Mouse (Mus musculus): Measurements from ENCODE around the gene Tsc22d1. TPM values are rescaled to one million over a fixed set of nuclear protein-coding genes. Genes with fewer than 3 reads are reported as not detected.
A peak's percentile ranks its signal among the peaks of the same experiment; 100 is the strongest.

Tsc22d1 gene
- polyA plus RNA-seq, 1 experiment from 2014 or later: 645 TPM

DNA sequence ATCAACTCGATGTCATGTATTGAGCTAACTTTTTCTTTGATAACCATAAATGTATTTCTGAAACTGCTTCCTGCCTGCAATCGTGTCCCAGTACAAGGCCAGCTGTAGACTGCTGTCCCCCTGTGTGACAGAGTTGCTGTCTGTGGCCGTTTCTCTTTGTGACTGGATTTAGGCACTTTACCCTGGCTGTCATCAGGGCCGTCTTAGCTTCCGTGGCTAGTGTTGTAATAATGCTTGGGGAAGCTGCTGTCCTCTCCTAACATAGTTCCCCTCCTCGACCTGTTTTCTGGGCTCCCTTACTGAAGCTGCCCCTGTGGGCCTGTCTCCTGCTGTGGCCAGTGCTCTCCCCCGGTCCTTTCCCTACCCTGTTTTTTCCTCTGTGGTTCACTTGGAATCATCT, 83.4 kb downstream of the Tsc22d1 start:
- Histone ChIP-seq H3K9me3 (ENCODE audit: low read depth, low read length) (no peaks in the 10 kb centered on the region), H3K36me3 (ENCODE audit: insufficient read depth) (0 out of 2 replicates have a peak, but pooled peaks cover 5% of the 10 kb centered on the region), H3K4me1 (ENCODE audit: insufficient read depth) (peaks cover 7% of the 10 kb centered on the region), H3K27me3 (ENCODE audit: insufficient read depth, low read length) (no peaks in the 10 kb centered on the region), H3K27ac (ENCODE audit: low read depth) (peak overlapping the region; percentile 5; the same call in 1 of the 2 replicates), H3K9ac (no peak overlapping the region), H3K4me2 (no peak overlapping the region), H3K4me3 (ENCODE audit: low read depth, low read length) (no peak overlapping the region)
- ATAC-seq (ENCODE audit: insufficient read depth): no peak
- WGBS: 39% methylated on average over 7 of the region's 7 CpGs
- no peak for TF ChIP-seq CTCF (IDR thresholded peaks at IDR 0.05; ENCODE audit: low read depth)
- peak; percentile 50 for DNase-seq

GRCm38 (mm10) chr14:76499492-76499891, 84.7 kb downstream of the Tsc22d1 start:
- Histone ChIP-seq H3K36me3 (ENCODE audit: insufficient read depth) (0 out of 2 replicates have a peak, but pooled peaks cover 2% of the 10 kb centered on the region), H3K4me1 (ENCODE audit: insufficient read depth) (peaks cover 7% of the 10 kb centered on the region), H3K4me2 (peak overlapping the region; percentile 20; the same call in 1 of the 2 replicates), H3K27ac (ENCODE audit: low read depth) (no peak overlapping the region; the same call in 1 of the 2 replicates), H3K4me3 (ENCODE audit: low read depth, low read length) (no peak overlapping the region), H3K9ac (no peak overlapping the region), H3K27me3 (ENCODE audit: insufficient read depth, low read length) (no peaks in the 10 kb centered on the region), H3K9me3 (ENCODE audit: low read depth, low read length) (no peaks in the 10 kb centered on the region)
- no peak for ATAC-seq (ENCODE audit: insufficient read depth)
- TF ChIP-seq CTCF (IDR thresholded peaks at IDR 0.05; ENCODE audit: low read depth): no peak
- DNase-seq: peak; percentile 76
- WGBS: 26% methylated on average over 6 of the region's 6 CpGs

DNA sequence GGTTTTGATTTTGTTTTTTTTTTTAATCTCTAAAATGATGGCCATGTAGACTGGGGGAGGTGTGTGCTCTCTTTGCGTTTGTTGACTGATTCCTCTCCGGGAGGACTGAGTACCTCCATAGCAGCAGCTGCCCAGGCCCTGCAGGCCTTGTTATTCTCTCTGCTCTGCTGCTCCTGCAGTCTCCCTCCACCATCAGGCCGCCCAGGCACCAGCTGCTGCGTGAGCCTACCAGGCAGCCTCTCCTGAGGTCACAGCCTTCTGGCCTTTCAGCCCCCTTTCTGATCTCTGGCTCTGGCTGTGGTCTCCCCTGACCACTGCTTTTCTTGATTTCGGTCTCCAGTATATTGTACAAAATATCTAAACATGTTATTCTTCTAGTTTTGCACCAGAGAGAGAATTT, 85.3 kb downstream of the Tsc22d1 start:
- ATAC-seq (ENCODE audit: insufficient read depth) (no peak), DNase-seq (peak; percentile 38)
- H3K4me2 ChIP-seq: peak overlapping the region; percentile 20; the same call in 1 of the 2 replicates
- TF ChIP-seq CTCF (IDR thresholded peaks at IDR 0.05; ENCODE audit: low read depth): no peak
- H3K27ac ChIP-seq (ENCODE audit: low read depth): peak overlapping the region; percentile 63
- WGBS: 20% methylated on average over 5 of the region's 5 CpGs
- 0 out of 2 replicates have a peak, but pooled peaks cover 2% of the 10 kb centered on the region for H3K36me3 ChIP-seq (ENCODE audit: insufficient read depth)
- peak overlapping the region; percentile 2; the same call in 1 of the 2 replicates for H3K9ac ChIP-seq
- H3K4me3 ChIP-seq (ENCODE audit: low read depth, low read length): no peak overlapping the region
- peaks cover 7% of the 10 kb centered on the region for H3K4me1 ChIP-seq (ENCODE audit: insufficient read depth)
- H3K27me3 ChIP-seq (ENCODE audit: insufficient read depth, low read length): no peaks in the 10 kb centered on the region
- no peaks in the 10 kb centered on the region for H3K9me3 ChIP-seq (ENCODE audit: low read depth, low read length)

DNA sequence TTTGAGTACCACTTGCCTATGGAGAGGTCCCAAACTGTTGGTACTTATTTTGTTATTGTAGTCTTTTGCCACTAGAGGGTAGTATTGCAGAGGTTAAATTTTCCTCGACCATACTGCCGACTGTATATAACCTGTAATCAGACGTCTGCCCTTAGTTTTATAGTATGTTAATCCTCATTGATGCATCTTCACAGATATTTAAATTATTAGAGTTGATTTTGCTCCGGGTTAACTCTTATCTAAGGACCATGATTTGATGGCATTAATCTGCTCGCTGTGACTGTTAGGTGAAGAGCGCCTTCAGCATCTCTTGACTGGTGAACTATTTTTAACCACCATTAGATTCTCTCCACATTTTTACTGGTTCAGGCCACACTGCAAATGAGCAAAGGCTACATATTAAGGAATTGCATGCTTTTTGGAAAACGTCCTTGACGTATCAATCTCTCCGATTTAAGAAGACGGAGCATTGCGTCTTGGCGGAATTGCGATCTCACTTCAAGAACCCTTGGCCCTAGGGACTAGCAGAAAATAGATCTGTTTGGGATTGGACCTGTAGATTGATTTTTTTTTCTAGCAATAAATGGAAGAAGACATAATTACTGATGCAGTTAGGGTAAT, 88.6 kb downstream of the Tsc22d1 start:
- peak overlapping the region; percentile 92 for H3K4me2 ChIP-seq
- H3K4me3 ChIP-seq (ENCODE audit: low read depth, low read length): peak overlapping the region; percentile 83
- H3K4me1 ChIP-seq (ENCODE audit: insufficient read depth): peaks cover 13% of the 10 kb centered on the region
- no peak overlapping the region for H3K9ac ChIP-seq
- no peaks in the 10 kb centered on the region for H3K27me3 ChIP-seq (ENCODE audit: insufficient read depth, low read length)
- H3K36me3 ChIP-seq (ENCODE audit: insufficient read depth): peaks cover 22% of the 10 kb centered on the region
- WGBS: 5% methylated on average over 13 of the region's 13 CpGs
- H3K27ac ChIP-seq (ENCODE audit: low read depth): peak overlapping the region; percentile 64; the same call in 1 of the 2 replicates
- peak; percentile 69 for TF ChIP-seq CTCF (IDR thresholded peaks at IDR 0.05; ENCODE audit: low read depth)
- ATAC-seq (ENCODE audit: insufficient read depth) (no peak), DNase-seq (peak; percentile 90)
- H3K9me3 ChIP-seq (ENCODE audit: low read depth, low read length): no peaks in the 10 kb centered on the region

GRCm38 (mm10) chr14:76504121-76504737, 89.5 kb downstream of the Tsc22d1 start:
- DNase-seq: peak; percentile 98
- peak; percentile 94 for ATAC-seq (ENCODE audit: insufficient read depth)
- WGBS: under 1% methylated on average over 52 of the region's 52 CpGs
- peaks cover 13% of the 10 kb centered on the region for H3K4me1 ChIP-seq (ENCODE audit: insufficient read depth)
- no peaks in the 10 kb centered on the region for H3K27me3 ChIP-seq (ENCODE audit: insufficient read depth, low read length)
- peak overlapping the region; percentile 99 for H3K9ac ChIP-seq
- peaks cover 27% of the 10 kb centered on the region for H3K36me3 ChIP-seq (ENCODE audit: insufficient read depth)
- peak overlapping the region; percentile 92 for H3K4me2 ChIP-seq
- H3K4me3 ChIP-seq (ENCODE audit: low read depth, low read length): peak overlapping the region; percentile 83
- H3K27ac ChIP-seq (ENCODE audit: low read depth): peak overlapping the region; percentile 100
- TF ChIP-seq CTCF (IDR thresholded peaks at IDR 0.05; ENCODE audit: low read depth): no peak; the same call in 1 of the 2 replicates
- H3K9me3 ChIP-seq (ENCODE audit: low read depth, low read length): no peaks in the 10 kb centered on the region

GRCm38 (mm10) chr14:76505101-76505438, 90.3 kb downstream of the Tsc22d1 start:
- peak overlapping the region; percentile 99 for H3K9ac ChIP-seq
- ATAC-seq (ENCODE audit: insufficient read depth) (no peak), DNase-seq (no peak)
- H3K27ac ChIP-seq (ENCODE audit: low read depth): peak overlapping the region; percentile 100
- H3K27me3 ChIP-seq (ENCODE audit: insufficient read depth, low read length): no peaks in the 10 kb centered on the region
- no peak for TF ChIP-seq CTCF (IDR thresholded peaks at IDR 0.05; ENCODE audit: low read depth)
- H3K36me3 ChIP-seq (ENCODE audit: insufficient read depth): peaks cover 30% of the 10 kb centered on the region
- WGBS: under 1% methylated on average over 10 of the region's 10 CpGs
- peak overlapping the region; percentile 83 for H3K4me3 ChIP-seq (ENCODE audit: low read depth, low read length)
- no peaks in the 10 kb centered on the region for H3K9me3 ChIP-seq (ENCODE audit: low read depth, low read length)
- peaks cover 10% of the 10 kb centered on the region for H3K4me1 ChIP-seq (ENCODE audit: insufficient read depth)
- peak overlapping the region; percentile 92 for H3K4me2 ChIP-seq

All from lung, embryonic 14.5 days (tissue).